Mouse (Mus musculus): ENCODE results near the gene Bckdk. TPM values are rescaled to one million over a fixed set of nuclear protein-coding genes. Genes with fewer than 3 reads are reported as not detected.
"Not testable (repeated sequence)": the region's sequence is repeated elsewhere in the genome, so short reads cannot be mapped to it uniquely, and the experiment has no call there.

Gene Bckdk
- polyA plus RNA-seq, 1 experiment from 2014 or later: 145 TPM

GRCm38 (mm10) chr7:127879301-127879700 lies 24.6 kb upstream of the Bckdk start:
- no peak overlapping the region for H3K27ac ChIP-seq (replicated peaks)
- H3K9ac ChIP-seq: no peak overlapping the region
- ATAC-seq (ENCODE audit: extremely low read depth, insufficient number of reproducible peaks, low FRiP score, low TSS enrichment): no peak
- H3K36me3 ChIP-seq: peaks cover 66% of the 10 kb centered on the region
- no peaks in the 10 kb centered on the region for H3K27me3 ChIP-seq (replicated peaks)
- no peaks in the 10 kb centered on the region for H3K9me3 ChIP-seq
- no peak overlapping the region for H3K4me3 ChIP-seq
- H3K4me2 ChIP-seq: no peak overlapping the region
- H3K4me1 ChIP-seq: peaks cover 40% of the 10 kb centered on the region
- WGBS: 96% methylated on average over 9 of the region's 9 CpGs

- Histone ChIP-seq H3K4me2 (no peak overlapping the region), H3K27me3 (replicated peaks) (no peaks in the 10 kb centered on the region), H3K36me3 (peaks cover 78% of the 10 kb centered on the region), H3K9ac (no peak overlapping the region), H3K4me1 (peaks cover 41% of the 10 kb centered on the region), H3K27ac (replicated peaks) (no peak overlapping the region), H3K4me3 (no peak overlapping the region), H3K9me3 (no peaks in the 10 kb centered on the region)
- no peak for ATAC-seq (ENCODE audit: extremely low read depth, insufficient number of reproducible peaks, low FRiP score, low TSS enrichment)
- WGBS: 79% methylated on average over 12 of the region's 12 CpGs
Measured at GRCm38 (mm10) chr7:127880431-127880830, 23.5 kb upstream of the Bckdk start.

GRCm38 (mm10) chr7:127885951-127886350 lies 17.9 kb upstream of the Bckdk start:
- H3K4me3 ChIP-seq: no peak overlapping the region
- no peak overlapping the region for H3K4me2 ChIP-seq
- 66% methylated on average over 6 of the region's 6 CpGs for WGBS
- peaks cover 94% of the 10 kb centered on the region for H3K36me3 ChIP-seq
- H3K27ac ChIP-seq (replicated peaks): no peak overlapping the region
- peak overlapping the region; percentile 30; the same call in 1 of the 2 replicates for H3K9ac ChIP-seq
- H3K4me1 ChIP-seq: peaks cover 48% of the 10 kb centered on the region
- H3K9me3 ChIP-seq: no peaks in the 10 kb centered on the region
- no peaks in the 10 kb centered on the region for H3K27me3 ChIP-seq (replicated peaks)
- ATAC-seq (ENCODE audit: extremely low read depth, insufficient number of reproducible peaks, low FRiP score, low TSS enrichment): no peak

GRCm38 (mm10) chr7:127886551-127886950 lies 17.3 kb upstream of the Bckdk start:
- no peak for ATAC-seq (ENCODE audit: extremely low read depth, insufficient number of reproducible peaks, low FRiP score, low TSS enrichment)
- Histone ChIP-seq H3K4me1 (peaks cover 48% of the 10 kb centered on the region), H3K9ac (0 out of 2 replicates have a peak overlapping the region, but pooled peaks have one; percentile 41), H3K27me3 (replicated peaks) (no peaks in the 10 kb centered on the region), H3K27ac (replicated peaks) (no peak overlapping the region), H3K4me2 (no peak overlapping the region), H3K9me3 (no peaks in the 10 kb centered on the region), H3K36me3 (peaks cover 92% of the 10 kb centered on the region), H3K4me3 (no peak overlapping the region)
- WGBS: 90% methylated on average over 6 of the region's 6 CpGs

- no peak overlapping the region for H3K27ac ChIP-seq (replicated peaks)
- H3K9ac ChIP-seq: 0 out of 2 replicates have a peak overlapping the region, but pooled peaks have one; percentile 19
- H3K4me3 ChIP-seq: no peak overlapping the region
- H3K36me3 ChIP-seq: peaks cover 92% of the 10 kb centered on the region
- H3K27me3 ChIP-seq (replicated peaks): no peaks in the 10 kb centered on the region
- no peaks in the 10 kb centered on the region for H3K9me3 ChIP-seq
- no peak overlapping the region for H3K4me2 ChIP-seq
- peaks cover 43% of the 10 kb centered on the region for H3K4me1 ChIP-seq
- no peak for ATAC-seq (ENCODE audit: extremely low read depth, insufficient number of reproducible peaks, low FRiP score, low TSS enrichment)
- WGBS: 79% methylated on average over 8 of the region's 8 CpGs
Measured at GRCm38 (mm10) chr7:127887191-127887590, 16.7 kb upstream of the Bckdk start.

GRCm38 (mm10) chr7:127887781-127888180 lies 16.1 kb upstream of the Bckdk start:
- no peak overlapping the region for H3K9ac ChIP-seq
- H3K27me3 ChIP-seq (replicated peaks): no peaks in the 10 kb centered on the region
- no peak overlapping the region for H3K4me2 ChIP-seq
- no peak overlapping the region for H3K27ac ChIP-seq (replicated peaks)
- H3K9me3 ChIP-seq: no peaks in the 10 kb centered on the region
- ATAC-seq (ENCODE audit: extremely low read depth, insufficient number of reproducible peaks, low FRiP score, low TSS enrichment): no peak
- peaks cover 92% of the 10 kb centered on the region for H3K36me3 ChIP-seq
- peaks cover 38% of the 10 kb centered on the region for H3K4me1 ChIP-seq
- no peak overlapping the region for H3K4me3 ChIP-seq
- WGBS: 83% methylated on average over 3 of the region's 3 CpGs

GRCm38 (mm10) chr7:127888821-127889220 lies 15.1 kb upstream of the Bckdk start:
- ATAC-seq (ENCODE audit: extremely low read depth, insufficient number of reproducible peaks, low FRiP score, low TSS enrichment): no peak
- 67% methylated on average over 3 of the region's 3 CpGs for WGBS
- peaks cover 92% of the 10 kb centered on the region for H3K36me3 ChIP-seq
- no peak overlapping the region for H3K27ac ChIP-seq (replicated peaks)
- H3K9me3 ChIP-seq: no peaks in the 10 kb centered on the region
- H3K27me3 ChIP-seq (replicated peaks): no peaks in the 10 kb centered on the region
- no peak overlapping the region for H3K4me2 ChIP-seq
- H3K4me3 ChIP-seq: no peak overlapping the region
- H3K9ac ChIP-seq: no peak overlapping the region
- peaks cover 29% of the 10 kb centered on the region for H3K4me1 ChIP-seq

- no peaks in the 10 kb centered on the region for H3K9me3 ChIP-seq
- peaks cover 24% of the 10 kb centered on the region for H3K4me1 ChIP-seq
- H3K9ac ChIP-seq: no peak within 1 kb of the TSS
- WGBS: 36% methylated on average over 4 of the region's 4 CpGs
- H3K36me3 ChIP-seq: peaks cover 72% of the 10 kb centered on the region
- no peak within 1 kb of the TSS for H3K27ac ChIP-seq (replicated peaks)
- H3K4me3 ChIP-seq: no peak within 1 kb of the TSS
- H3K27me3 ChIP-seq (replicated peaks): no peaks in the 10 kb centered on the region
- no peak for ATAC-seq (ENCODE audit: extremely low read depth, insufficient number of reproducible peaks, low FRiP score, low TSS enrichment)
- H3K4me2 ChIP-seq: no peak within 1 kb of the TSS
Measured at GRCm38 (mm10) chr7:127890798-127891197, 13.1 kb upstream of the Bckdk start, which contains the start of gene Prss53. Gene Prss53 (minus strand): TSS chr7:127890970.

GRCm38 (mm10) chr7:127894480-127894879 lies 9.4 kb upstream of the Bckdk start:
- Histone ChIP-seq H3K4me2 (peak overlapping the region; percentile 87), H3K9me3 (no peaks in the 10 kb centered on the region), H3K9ac (peak overlapping the region; percentile 86), H3K36me3 (peaks cover 35% of the 10 kb centered on the region), H3K4me1 (peaks cover 20% of the 10 kb centered on the region), H3K27me3 (replicated peaks) (no peaks in the 10 kb centered on the region; the same call in 1 of the 2 replicates), H3K4me3 (peak overlapping the region; percentile 71), H3K27ac (replicated peaks) (peak overlapping the region; percentile 81)
- WGBS: 73% methylated on average over 5 of the region's 5 CpGs
- no peak for ATAC-seq (ENCODE audit: extremely low read depth, insufficient number of reproducible peaks, low FRiP score, low TSS enrichment)

GRCm38 (mm10) chr7:127895442-127895841 lies 8.4 kb upstream of the Bckdk start, which contains the start of the genes Gm21974 and Vkorc1:
Gene Gm21974 (minus strand): TSS chr7:127895454.
Gene Vkorc1 (minus strand): TSS chr7:127895617.
- WGBS: under 1% methylated on average over 26 of the region's 26 CpGs
- Histone ChIP-seq H3K9ac (peak within 1 kb of the TSS; percentile 86), H3K4me3 (peak within 1 kb of the TSS; percentile 71), H3K4me1 (peaks cover 27% of the 10 kb centered on the region), H3K27ac (replicated peaks) (peak within 1 kb of the TSS; percentile 81), H3K9me3 (no peaks in the 10 kb centered on the region), H3K27me3 (replicated peaks) (no peaks in the 10 kb centered on the region; the same call in 1 of the 2 replicates), H3K36me3 (peaks cover 27% of the 10 kb centered on the region), H3K4me2 (peak within 1 kb of the TSS; percentile 87)
- peak; percentile 98 for ATAC-seq (ENCODE audit: extremely low read depth, insufficient number of reproducible peaks, low FRiP score, low TSS enrichment)

GRCm38 (mm10) chr7:127895891-127896290 lies 8.0 kb upstream of the Bckdk start:
- Histone ChIP-seq H3K36me3 (peaks cover 27% of the 10 kb centered on the region), H3K4me3 (peak overlapping the region; percentile 71), H3K4me2 (peak overlapping the region; percentile 87), H3K4me1 (peaks cover 27% of the 10 kb centered on the region), H3K27ac (replicated peaks) (peak overlapping the region; percentile 66)
- 64% methylated on average over 7 of the region's 7 CpGs for WGBS
- H3K27me3 ChIP-seq (replicated peaks); H3K9ac ChIP-seq; ATAC-seq (ENCODE audit: extremely low read depth, insufficient number of reproducible peaks, low FRiP score, low TSS enrichment); H3K9me3 ChIP-seq: not testable (repeated sequence)

- no peaks in the 10 kb centered on the region; the same call in 1 of the 2 replicates for H3K27me3 ChIP-seq (replicated peaks)
- peak overlapping the region; percentile 87; the same call in 1 of the 2 replicates for H3K4me2 ChIP-seq
- no peak overlapping the region for H3K9ac ChIP-seq
- peaks cover 24% of the 10 kb centered on the region for H3K36me3 ChIP-seq
- no peaks in the 10 kb centered on the region for H3K9me3 ChIP-seq
- no peak for ATAC-seq (ENCODE audit: extremely low read depth, insufficient number of reproducible peaks, low FRiP score, low TSS enrichment)
- WGBS: 52% methylated on average over 13 of the region's 13 CpGs
- no peak overlapping the region for H3K4me3 ChIP-seq
- H3K4me1 ChIP-seq: peaks cover 27% of the 10 kb centered on the region
- H3K27ac ChIP-seq (replicated peaks): no peak overlapping the region
Measured at GRCm38 (mm10) chr7:127896384-127896783, 7.5 kb upstream of the Bckdk start.
